Mouse (Mus musculus) thymus, postnatal 4 days (tissue): ENCODE measurements at regions not wholly inside any gene's neighbourhood (a gene's known extent, or its start where the extent isn't known, plus 50 kb on each side); places are given as distances from the start of the nearest gene placed in this dataset.

Experiments used
- DNase-seq: peaks from one replicate; pipeline ENCODE4 v3.0.0; 2021

GRCm38 (mm10) chr16:22750725-22751287, 60.6 kb downstream of the Crygs start:
- no peak for DNase-seq

- DNase-seq = no peak
Observed at GRCm38 (mm10) chr16:22744121-22744855, 67.1 kb downstream of the Crygs start.

GRCm38 (mm10) chr16:22743461-22743860, 67.9 kb downstream of the Crygs start:
- no peak for DNase-seq

GRCm38 (mm10) chr16:22741496-22741895, 69.9 kb downstream of the Crygs start:
- no peak for DNase-seq

- no peak for DNase-seq
Observed at GRCm38 (mm10) chr16:22734529-22735022, 76.8 kb downstream of the Crygs start.

- no peak for DNase-seq
Observed at GRCm38 (mm10) chr16:22733772-22734528, 76.9 kb upstream of the Dgkg start.

GRCm38 (mm10) chr16:22729096-22729495, 72.1 kb upstream of the Dgkg start:
- DNase-seq = no peak

- no peak for DNase-seq
Observed at GRCm38 (mm10) chr16:22725261-22725660, 68.2 kb upstream of the Dgkg start.

GRCm38 (mm10) chr16:22723333-22723732, 66.3 kb upstream of the Dgkg start:
- no peak for DNase-seq

GRCm38 (mm10) chr16:22719791-22720190, 62.8 kb upstream of the Dgkg start:
- no peak for DNase-seq

GRCm38 (mm10) chr16:22719304-22719703, 62.3 kb upstream of the Dgkg start:
- peak; percentile 59 for DNase-seq

- no peak for DNase-seq
Observed at GRCm38 (mm10) chr16:22717462-22717861, 60.4 kb upstream of the Dgkg start.

GRCm38 (mm10) chr16:22716306-22716830, 59.3 kb upstream of the Dgkg start:
- DNase-seq = no peak

GRCm38 (mm10) chr16:22714315-22714714, 57.3 kb upstream of the Dgkg start:
- DNase-seq = no peak

GRCm38 (mm10) chr16:22708768-22709167, 51.7 kb upstream of the Dgkg start:
- no peak for DNase-seq
